Mouse (Mus musculus) testis, adult 2 months (tissue): Measurements from ENCODE around the gene G0s2.

Experiments
- CTCF ChIP-seq: fragments of 200-500 bp; IDR thresholded peaks from 2 replicates; pipeline ENCODE4 v1.5.1; 2012; ENCODE audit warnings: low read depth, mild to moderate bottlenecking, inconsistent platforms, low read length, moderate library complexity; ENCODE audit not compliant: control insufficient read depth, insufficient read depth, insufficient replicate concordance
- POLR2A ChIP-seq: fragments of 200-500 bp; IDR thresholded peaks from 2 replicates; pipeline ENCODE4 v1.6.1; 2012; ENCODE audit warnings: low read depth, mild to moderate bottlenecking, inconsistent platforms, low read length, moderate library complexity; ENCODE audit not compliant: control insufficient read depth

GRCm38 (mm10) chr1:193225531-193225930 is 47.5 kb downstream of the G0s2 start:
- TF ChIP-seq CTCF = no peak
- no peak for TF ChIP-seq POLR2A
